Mouse (Mus musculus): ENCODE results near the gene Slc38a2.
A peak's percentile ranks its signal among the peaks of the same experiment; 100 is the strongest.

Gene Slc38a2

DNA sequence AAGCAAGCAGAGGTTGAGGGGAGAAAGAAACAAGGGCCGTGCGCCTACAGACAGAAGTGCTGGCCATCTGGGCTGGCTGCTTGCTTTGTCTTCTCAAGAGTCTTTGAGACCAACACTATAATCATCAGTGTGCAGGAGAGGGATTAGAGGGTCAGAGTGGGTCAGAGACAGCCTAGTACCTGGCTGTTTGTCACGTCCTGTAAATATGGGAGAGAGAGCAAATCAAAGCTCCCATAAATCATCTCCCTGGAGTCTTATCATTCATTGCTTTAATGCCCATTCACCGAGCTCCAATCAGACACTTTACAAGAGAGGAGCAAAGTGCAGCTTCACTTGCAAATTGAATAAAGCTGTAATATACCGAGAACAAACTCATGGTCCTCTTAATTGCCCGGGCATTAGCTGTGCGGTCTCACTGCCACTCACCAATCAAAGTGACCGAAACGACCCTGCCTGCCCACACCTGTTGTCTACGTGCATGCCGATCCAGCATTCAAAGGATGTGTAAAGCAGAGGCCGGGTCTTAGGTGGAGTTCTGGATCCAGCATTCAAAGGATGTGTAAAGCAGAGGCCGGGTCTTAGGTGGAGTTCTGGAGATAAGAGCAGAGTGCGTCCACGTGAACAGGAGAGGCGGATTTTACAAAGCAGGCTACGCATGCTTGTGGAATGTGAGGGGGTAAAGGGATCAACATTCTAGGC, 41.8 kb downstream of the Slc38a2 start:
- DNase-seq = no peak

DNA sequence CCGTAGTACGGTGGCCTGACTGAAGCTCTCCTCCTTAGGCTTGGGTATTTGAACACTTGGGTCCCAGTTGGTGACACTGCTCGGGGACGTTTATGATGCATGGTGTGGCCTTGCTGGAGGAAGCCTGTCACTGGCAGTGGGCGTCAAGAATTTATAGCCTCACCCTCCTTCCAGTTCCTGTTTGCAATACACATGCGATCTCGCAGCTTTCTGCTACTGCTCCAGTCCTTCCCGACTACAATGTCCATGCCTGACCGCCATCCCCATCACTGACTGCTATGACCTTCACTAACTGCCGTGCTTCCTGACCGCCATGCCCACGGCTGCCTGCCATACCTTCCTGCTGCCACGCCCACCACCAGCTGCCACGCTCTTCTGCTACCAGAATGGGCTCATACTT, 44.0 kb downstream of the Slc38a2 start:
- DNase-seq = no peak

DNA sequence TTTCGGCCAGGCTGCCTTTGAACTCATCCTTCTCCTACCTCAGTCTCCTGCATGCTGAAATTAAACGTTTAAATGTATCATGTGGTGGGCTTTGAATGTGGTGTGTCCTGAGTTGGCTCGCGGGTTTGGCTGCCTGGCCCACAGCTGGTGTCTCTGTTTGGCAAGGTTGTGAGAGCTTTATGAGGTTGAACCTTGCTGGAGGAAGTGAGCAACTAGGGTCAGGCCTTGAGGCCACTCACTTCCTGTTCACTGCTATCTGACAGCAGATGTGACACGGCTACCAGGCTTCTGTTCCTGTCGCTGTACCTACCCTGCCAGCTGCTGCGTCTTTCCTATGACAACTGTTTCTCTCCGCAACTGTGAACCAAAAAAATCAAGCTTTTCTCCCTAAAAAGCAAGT, 44.8 kb downstream of the Slc38a2 start:
- no peak for DNase-seq

DNA sequence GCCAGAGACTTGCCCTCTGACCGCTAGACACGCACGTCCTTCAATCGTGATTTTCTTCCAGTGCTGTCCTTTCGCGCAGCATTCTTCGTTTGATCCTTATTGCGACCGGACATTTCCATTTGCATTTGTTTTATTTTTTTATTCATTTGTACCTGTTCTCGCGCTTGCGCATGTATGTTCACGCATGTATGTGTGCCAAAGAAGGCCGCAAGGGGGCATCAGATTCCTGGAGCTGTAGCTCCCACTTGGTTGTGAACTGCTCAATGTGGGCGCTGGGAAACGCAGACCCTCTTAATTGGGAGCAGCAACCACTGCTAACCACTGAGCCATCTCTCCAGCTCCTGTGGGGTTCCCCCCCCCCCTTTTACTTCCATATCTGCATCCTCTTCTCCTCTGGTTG, 46.5 kb downstream of the Slc38a2 start:
- no peak for DNase-seq

DNA sequence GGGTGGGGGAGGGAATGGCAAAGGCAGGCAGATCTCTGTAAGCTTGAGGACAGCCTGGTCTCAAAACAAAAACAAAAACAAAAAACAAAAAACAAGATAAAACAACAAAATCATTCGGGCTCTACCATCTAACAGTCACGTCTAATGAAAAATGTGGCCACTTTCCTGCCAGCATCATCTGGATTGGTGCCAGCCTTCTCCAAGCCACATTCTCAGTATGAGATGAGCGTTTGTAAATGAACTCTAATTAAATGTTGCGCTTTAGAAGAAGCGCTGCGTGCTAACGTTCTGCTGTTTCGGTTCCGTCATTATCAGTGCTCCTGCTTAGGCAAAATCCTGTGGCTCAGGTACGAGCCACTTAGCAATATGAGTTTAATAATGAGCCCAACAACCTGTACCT, 47.0 kb downstream of the Slc38a2 start:
- no peak for DNase-seq

DNA sequence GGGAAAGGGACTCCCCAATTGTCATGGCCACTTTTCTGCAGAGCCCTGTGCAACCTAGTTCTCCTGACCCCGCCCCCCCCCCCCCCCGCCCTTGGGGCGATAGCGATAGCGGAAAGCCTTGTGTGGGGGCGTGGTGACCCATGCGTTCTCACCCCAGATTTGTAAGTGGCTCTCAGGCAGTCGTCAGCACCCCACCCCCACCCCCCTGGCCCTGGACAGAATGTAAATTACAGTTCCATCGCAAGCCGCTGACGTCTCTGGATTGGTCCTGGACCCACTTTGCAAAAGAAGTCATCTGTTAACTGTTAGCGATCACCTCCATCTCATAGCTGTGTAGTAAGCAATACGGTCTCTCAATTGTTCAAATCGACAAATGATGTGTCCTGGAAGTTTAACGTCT, 52.2 kb downstream of the Slc38a2 start:
- no peak for DNase-seq

DNA sequence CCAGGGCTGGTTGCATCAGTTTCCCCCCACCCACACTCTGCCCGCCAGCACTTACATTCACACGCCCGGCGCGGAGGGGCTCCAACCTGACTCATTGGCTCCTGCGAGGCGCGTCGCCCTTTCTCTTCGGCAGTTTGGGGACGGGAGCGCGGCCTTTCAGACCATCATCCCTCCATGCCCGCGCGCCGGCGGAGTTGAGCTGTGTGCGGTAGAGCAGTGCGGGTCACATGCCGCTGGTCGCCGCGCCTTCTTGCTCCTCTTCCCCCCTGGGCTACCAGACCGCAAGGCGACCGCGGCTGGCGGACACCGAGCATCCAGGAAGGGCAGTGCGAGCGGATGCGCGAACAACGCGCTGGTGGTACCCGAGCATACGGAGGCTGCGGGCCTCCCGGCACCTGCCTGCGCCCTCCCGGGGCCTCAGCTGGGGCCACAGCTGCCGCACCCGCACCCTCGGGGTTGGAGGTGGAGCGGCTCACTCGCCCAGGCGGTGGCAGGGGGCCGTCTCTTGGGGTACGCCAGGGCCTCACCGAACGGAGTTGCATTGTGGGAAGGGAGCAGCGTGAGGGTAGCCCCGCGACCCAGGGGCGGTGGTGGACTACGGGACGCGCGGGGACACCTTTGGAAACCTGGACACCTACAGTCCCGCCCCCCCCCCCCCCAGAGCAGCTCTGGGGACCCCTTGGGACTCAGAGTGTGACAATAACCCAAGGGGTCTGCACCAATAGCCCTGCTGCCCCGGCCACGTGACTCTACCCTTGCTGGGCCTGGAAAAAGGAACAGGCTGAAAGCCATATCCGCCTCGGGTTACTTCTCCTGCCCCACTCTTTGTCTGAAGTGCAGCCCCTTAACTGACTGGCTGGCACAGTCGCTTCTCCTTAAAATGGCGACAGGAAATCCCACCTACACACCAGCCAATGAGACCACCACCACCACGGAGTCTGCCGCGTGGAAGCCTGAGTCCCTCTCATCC, 56.8 kb downstream of the Slc38a2 start, which contains the start of gene Slc38a1:
Slc38a1 (minus strand) TSS at position 478 of the 970 bp plus-strand sequence.
- peak; percentile 73 for DNase-seq

DNA sequence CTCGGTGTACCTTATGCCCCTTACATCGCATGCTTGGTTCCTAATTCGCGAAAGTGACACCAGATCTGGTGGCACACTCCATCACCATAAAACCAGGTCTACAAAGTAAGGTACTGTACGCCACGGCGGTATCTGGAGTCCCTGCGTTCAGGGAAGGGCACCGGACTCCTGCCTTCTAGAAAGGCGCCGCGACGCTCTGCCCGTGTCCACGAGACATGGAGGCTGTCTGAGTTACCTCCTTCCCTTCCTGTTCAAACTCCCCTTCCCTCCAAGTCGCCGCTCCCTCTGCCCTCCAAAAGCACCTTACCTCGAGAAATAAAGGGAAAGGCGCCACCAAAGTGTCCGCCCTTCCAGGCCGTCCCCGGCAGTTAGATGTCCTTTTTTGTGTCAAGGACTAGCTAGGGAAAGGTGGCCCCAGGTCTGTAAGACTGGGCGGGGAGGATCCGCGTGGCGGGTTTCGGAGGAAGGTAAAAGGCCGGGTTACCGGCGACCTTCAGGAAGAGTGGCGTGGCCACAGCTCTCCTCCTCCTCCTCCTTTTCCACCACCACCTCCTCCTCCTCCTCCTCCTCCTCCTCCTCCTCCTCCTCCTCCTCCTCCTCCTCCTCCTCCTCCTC, 57.6 kb downstream of the Slc38a2 start:
- DNase-seq = peak; percentile 57

DNA sequence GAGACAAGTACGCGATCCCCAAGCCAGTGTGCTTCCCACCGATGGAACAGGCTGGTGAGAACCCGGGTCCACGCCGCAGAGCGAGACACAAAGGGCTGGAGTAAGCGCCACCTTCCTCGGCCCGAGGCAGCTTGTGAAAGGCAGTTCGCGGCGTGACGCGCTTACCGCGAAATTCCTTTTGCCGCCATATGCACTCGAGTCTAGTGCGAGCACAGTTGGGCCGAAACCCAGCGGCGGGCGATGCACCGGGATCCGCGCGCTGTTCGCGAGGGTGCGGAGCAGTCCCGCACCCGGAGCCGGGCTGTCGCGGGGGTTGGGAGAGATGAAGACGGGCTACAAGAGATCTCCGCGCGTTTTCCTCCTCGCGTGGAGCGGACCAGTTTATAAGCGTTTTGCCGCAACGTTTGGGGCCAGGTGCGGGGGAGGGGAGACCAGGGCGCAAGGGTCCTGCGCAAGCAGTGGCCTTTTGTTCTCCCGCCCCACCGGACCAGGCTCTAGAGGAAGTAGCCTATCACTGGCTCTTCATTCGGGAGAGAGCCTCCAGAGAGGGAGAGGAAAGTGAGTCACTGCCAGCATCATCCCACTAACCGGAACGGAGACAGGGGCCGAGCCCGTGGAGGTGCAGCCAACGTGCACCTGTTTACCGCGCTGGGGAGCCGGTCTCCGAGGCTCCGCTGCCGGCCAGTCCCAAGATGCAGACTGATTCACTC, 58.3 kb downstream of the Slc38a2 start:
- peak; percentile 84 for DNase-seq

DNA sequence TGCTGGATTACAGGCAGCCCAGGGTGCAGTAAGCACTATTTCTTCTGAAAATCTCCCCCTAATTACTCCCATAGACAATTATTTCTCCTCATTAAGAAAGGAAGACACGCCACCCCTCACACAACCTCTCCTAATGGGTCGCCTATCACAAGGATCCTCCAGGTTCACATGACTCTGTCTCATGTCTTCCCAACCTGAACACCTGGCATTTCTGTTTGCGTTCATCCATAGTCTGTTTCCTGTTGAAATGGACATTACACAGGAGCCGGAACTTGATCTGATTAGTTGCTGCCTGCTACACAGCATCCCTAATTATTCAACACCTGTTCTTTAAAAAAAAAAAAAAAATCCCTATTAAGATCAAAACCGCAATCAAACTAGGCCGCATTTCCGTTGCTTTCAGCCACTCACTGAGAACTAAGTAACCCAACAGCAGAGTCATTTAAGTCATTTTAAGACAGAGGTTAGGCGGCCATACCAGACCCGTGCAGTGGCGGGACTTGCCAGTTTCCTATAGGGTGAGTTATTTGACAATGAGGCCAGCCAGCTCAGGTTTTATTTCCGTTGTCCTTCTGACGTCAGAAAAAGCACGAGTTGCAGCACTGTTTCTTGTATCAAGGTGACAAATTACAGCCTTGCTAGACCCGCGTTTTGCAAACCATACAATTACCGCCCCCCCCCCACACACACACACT, 59.1 kb downstream of the Slc38a2 start:
- DNase-seq = peak; percentile 52

DNA sequence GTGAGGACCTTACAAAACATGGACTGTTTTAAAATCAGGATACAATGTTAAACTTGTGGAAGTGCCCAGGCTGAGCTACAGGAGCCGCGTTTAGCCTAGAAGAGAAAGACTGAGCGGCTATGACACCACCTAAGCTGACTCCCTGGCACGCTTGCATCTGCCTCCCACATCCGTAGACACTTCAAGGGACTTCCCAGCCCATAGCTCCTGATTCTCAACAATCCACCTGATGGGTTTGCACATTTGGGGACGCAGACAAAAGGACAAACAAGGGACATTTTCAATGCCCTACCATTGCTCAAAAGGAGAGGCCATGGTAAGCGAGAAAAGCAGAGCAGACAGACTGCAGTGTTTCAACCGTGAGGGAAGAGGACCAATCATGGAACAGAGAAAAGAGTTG, 59.9 kb downstream of the Slc38a2 start:
- DNase-seq = peak; percentile 28

DNA sequence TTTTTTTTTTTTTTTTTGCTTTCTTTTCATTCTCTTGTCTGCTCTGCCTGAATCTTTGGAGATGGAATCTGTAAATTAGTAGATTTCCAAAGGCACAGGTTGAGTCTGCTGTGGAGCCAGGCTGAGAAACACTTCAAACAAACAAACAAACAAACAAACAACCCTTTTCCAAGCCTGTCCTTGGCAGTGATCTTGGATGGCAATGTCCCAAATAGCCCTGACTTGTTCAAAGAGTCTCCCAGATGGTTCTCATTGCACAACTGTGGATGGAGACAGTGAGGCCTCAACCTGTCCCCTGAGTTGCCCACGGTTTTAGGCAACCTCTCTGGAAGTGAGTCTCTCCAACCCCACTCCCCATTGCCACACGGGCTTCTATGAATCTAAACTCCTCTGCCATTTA, 60.9 kb downstream of the Slc38a2 start:
- DNase-seq = peak; percentile 34

DNA sequence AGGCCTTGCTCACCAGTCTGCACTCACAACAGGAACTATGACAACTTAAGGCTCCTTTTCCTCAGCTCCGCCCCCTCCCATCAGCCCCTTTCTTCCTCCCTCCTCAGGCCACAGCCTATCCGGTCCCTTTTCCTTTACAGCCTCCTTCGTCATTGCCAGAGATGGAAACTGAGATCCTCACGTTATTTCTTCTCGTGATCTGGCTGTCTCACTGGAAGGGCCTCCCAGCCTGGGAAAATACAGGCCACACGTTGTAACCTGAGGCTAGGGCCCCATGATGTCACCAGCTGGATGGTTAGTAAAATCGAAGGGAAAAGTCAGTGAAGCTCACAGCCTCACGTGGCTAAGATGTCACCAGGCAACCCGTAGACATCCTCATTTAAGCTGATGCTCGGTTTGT, 61.4 kb downstream of the Slc38a2 start:
- DNase-seq = peak; percentile 25
